ENCODE assay signal across 17 mouse cellular contexts in the genomic region with DNA sequence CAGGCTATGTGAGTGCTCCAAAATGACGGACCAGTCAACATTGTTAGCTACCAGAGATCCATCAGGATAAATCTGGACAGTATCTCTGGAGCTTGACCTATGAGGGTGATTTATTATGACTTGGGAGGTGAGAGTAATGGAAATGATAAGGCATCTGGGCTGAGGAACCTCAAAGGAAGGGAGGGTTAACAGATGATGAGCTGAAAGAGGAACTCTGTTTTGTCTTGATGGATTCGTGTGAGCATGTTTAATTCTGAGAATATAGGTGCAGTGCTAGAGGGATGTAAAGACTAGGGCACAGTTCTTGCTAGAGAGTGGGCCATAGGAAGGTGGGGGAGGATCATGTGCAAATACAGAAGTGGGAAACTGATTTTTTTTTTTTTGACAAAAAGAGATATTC.
"Had no signal": no experiment of that assay in that cellular context is flagged by ENCODE, and none has a peak within 500 bp of the region (broad histone marks: within the 10 kb centered on the region; RNA-seq: fewer than 3 reads in every experiment).

No protein-coding gene starts in this region.

- H3K4me2 ChIP-seq: lung, embryonic 14.5 days; midbrain, embryonic 12.5 days; neural tube, embryonic 12.5 days had no signal

- H3K9me3 ChIP-seq: megakaryocyte, embryonic 14.5 days; midbrain, embryonic 12.5 days; neural tube, embryonic 12.5 days had no signal

- H3K27ac ChIP-seq: liver, embryonic 14.5 days; midbrain, embryonic 12.5 days; neural tube, embryonic 12.5 days had no signal

- H3K36me3 ChIP-seq: midbrain, embryonic 12.5 days; neural tube, embryonic 12.5 days had no signal

- H3K4me1 ChIP-seq: megakaryocyte, embryonic 14.5 days; midbrain, embryonic 12.5 days; neural tube, embryonic 12.5 days had no signal

- H3K27me3 ChIP-seq: megakaryocyte, embryonic 14.5 days; neural tube, embryonic 12.5 days had no signal

- H3K4me3 ChIP-seq: megakaryocyte, embryonic 14.5 days; midbrain, embryonic 12.5 days; neural tube, embryonic 12.5 days had no signal

- DNase-seq: lung, adult 18-20 months; lung, embryonic 14.5 days; lung, postnatal 10 days; lung, postnatal 4 days; midbrain, embryonic 14.5 days; retina, postnatal 1 day; right cerebral cortex, adult 18-20 months; right cerebral cortex, postnatal 25 days; right cerebral cortex, postnatal 4 days; spleen, adult 18-20 months; thymus, adult 18-20 months; thymus, postnatal 14 days; thymus, postnatal 36 days had no signal

- H3K9ac ChIP-seq: liver, embryonic 14.5 days; lung, embryonic 14.5 days; midbrain, embryonic 12.5 days; neural tube, embryonic 12.5 days had no signal
